Mouse (Mus musculus): ENCODE data around the gene Rerg. TPM values are rescaled to one million over a fixed set of nuclear protein-coding genes. Genes with fewer than 3 reads are reported as not detected.

Rerg gene
- polyA plus RNA-seq, 1 experiment from 2014 or later = 2.5 TPM

DNA sequence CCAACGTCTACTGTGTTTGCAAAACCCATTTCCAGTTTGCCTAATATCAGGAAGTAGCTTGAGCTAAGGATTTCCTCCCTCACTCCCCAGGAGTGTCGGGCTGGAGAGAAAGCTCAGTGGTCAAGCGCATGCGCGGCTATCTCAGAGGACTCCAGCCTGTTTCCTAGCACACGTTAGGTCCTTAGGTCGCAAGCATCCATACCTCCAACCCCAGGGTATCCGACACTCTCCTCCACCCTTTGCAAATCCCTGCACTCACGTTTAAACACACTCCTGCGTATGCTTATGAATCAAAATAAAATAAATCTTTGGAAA is 25.8 kb downstream of the Rerg start:
- peak overlapping the region; percentile 3; the same call in 1 of the 2 replicates for H3K27ac ChIP-seq
- ATAC-seq (ENCODE audit: low read depth) (no peak), DNase-seq (no peak)
- no peak overlapping the region for H3K9ac ChIP-seq
- H3K27me3 ChIP-seq = no peaks in the 10 kb centered on the region
- 53% methylated on average over 10 of the region's 10 CpGs for WGBS (ENCODE audit: insufficient replicate concordance)
- no peak overlapping the region for H3K4me2 ChIP-seq
- no peaks in the 10 kb centered on the region for H3K36me3 ChIP-seq
- no peaks in the 10 kb centered on the region for H3K9me3 ChIP-seq (replicated peaks)
- 0 out of 2 replicates have a peak, but pooled peaks cover 3% of the 10 kb centered on the region for H3K4me1 ChIP-seq (replicated peaks)
- no peak overlapping the region for H3K4me3 ChIP-seq (replicated peaks)

DNA sequence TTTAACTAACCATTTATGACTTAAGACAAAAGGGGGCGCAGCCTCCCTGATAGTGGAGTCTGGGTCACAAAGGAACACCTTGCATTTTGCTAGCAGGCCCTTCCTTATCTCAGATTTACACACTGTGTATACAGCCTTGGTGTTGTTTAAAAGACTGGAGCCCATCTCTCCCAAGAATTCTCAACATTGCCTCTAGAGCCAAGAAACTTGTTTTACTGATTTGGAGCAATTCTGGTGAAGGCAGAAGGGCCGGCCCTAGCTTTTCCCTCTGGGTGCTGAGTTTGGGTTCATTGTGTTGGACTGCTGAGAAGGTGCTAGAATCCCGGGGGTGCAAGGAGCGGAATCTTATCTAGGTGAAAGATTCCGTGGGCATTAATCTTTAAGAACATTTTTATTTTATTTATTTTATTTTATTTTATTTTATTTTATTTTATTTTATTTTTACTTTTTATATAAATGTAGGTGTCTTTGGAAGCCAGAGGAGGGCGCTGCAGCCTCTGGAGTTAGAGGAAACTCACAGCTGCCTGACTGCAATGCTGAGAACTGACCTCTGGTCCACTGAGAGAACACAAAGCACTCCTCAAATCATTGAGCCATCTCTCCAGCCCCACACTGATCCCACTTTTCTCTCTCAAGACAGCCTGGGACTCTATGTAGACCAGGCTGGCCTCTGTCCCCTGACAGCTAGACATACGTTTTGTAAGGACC is 26.3 kb downstream of the Rerg start:
- 0 out of 2 replicates have a peak overlapping the region, but pooled peaks have one; percentile 3 for H3K27ac ChIP-seq
- no peak for DNase-seq

DNA sequence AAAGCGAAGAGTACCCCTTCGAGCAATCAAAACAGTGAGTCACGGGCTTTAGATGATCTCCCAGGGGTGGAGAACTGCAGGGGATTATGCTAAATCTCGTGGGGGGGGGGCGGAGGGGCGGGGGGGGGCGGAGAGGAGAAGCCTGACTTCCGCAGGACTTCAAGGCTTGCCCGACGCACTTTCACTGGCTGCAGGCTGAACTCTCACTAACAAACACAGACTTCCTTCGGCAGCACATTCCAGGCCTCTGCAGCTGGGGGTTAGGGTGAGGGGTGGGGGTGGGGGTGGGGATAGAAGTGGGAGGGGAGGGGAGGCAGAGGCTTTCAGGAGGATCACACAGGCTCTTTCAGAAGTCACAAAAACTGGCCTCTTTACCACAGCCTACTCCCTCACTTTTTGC is 27.5 kb downstream of the Rerg start:
- H3K4me3 ChIP-seq (replicated peaks) = no peak overlapping the region
- no peaks in the 10 kb centered on the region for H3K9me3 ChIP-seq (replicated peaks)
- H3K4me1 ChIP-seq (replicated peaks) = peaks cover 6% of the 10 kb centered on the region; the same call in 1 of the 2 replicates
- no peak overlapping the region for H3K4me2 ChIP-seq
- H3K9ac ChIP-seq = no peak overlapping the region
- H3K27me3 ChIP-seq = no peaks in the 10 kb centered on the region
- H3K27ac ChIP-seq = no peak overlapping the region; the same call in 1 of the 2 replicates
- WGBS (ENCODE audit: insufficient replicate concordance) = 1% methylated on average over 11 of the region's 11 CpGs
- DNase-seq (no peak), ATAC-seq (ENCODE audit: low read depth) (no peak)
- H3K36me3 ChIP-seq = no peaks in the 10 kb centered on the region

More for the DNA sequence above, 26.3 kb downstream of the Rerg start:
- no peak overlapping the region for H3K4me3 ChIP-seq (replicated peaks)
- no peaks in the 10 kb centered on the region for H3K36me3 ChIP-seq
- no peak for ATAC-seq (ENCODE audit: low read depth)
- H3K9ac ChIP-seq = no peak overlapping the region
- no peaks in the 10 kb centered on the region for H3K9me3 ChIP-seq (replicated peaks)
- 0 out of 2 replicates have a peak, but pooled peaks cover 5% of the 10 kb centered on the region for H3K4me1 ChIP-seq (replicated peaks)
- 50% methylated on average over 7 of the region's 7 CpGs for WGBS (ENCODE audit: insufficient replicate concordance)
- no peak overlapping the region for H3K4me2 ChIP-seq
- H3K27me3 ChIP-seq = no peaks in the 10 kb centered on the region

DNA sequence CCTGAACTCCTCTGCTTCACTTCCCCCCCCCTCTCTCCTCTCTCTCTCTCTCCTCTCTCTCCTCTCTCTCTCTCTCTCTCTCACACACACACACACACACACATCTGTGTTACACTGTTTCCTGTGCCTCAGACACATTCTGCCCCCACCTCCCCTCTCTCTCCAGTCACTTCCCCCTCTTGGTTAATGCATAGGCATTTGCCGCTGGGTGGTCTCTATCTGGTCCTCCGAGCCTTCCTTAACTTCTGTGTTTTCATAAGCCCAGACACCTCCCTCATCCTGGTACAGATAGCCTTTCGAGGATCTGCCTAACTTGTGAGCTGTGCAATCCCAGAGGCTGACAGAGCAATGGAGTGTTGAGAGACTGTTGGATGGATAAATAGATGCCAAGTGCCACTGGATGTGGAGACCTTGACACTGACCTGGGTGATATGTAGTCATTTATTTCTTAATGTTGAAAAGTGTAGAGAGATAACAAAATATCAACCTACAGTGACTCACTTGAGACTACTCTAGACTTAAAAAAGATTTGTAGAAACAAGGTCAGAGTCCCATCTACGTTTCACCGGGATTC is 29.0 kb downstream of the Rerg start:
- no peaks in the 10 kb centered on the region for H3K27me3 ChIP-seq
- H3K27ac ChIP-seq = no peak overlapping the region
- DNase-seq = no peak
- H3K4me2 ChIP-seq = no peak overlapping the region
- 32% methylated on average over 5 of the region's 5 CpGs for WGBS (ENCODE audit: insufficient replicate concordance)
- no peak overlapping the region for H3K4me3 ChIP-seq (replicated peaks)
- peaks cover 6% of the 10 kb centered on the region; the same call in 1 of the 2 replicates for H3K4me1 ChIP-seq (replicated peaks)
- H3K36me3 ChIP-seq = no peaks in the 10 kb centered on the region
- H3K9me3 ChIP-seq (replicated peaks) = no peaks in the 10 kb centered on the region
- H3K9ac ChIP-seq = no peak overlapping the region
- no peak for ATAC-seq (ENCODE audit: low read depth)

DNA sequence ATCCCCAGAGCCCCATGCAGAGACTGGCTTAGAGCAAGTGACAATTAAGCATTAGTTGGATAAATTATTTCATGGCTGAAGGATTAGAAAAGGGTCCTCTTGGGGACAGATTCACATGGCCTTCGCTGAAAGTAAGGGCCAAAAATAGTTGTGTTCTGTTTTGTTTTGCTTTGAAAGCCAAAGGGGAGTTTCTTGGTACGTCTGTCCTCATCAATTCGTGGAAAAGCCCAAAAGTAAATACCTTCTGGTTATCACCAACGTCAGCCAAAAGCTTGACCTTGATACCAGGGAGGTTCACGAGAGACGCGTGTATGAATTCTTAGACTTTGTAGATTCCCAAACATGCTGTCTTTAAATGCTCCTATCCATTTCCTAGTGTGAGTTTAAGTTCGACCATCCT is 31.5 kb downstream of the Rerg start:
- no peak overlapping the region for H3K27ac ChIP-seq
- WGBS (ENCODE audit: insufficient replicate concordance) = 52% methylated on average over 8 of the region's 8 CpGs
- ATAC-seq (ENCODE audit: low read depth) = no peak

DNA sequence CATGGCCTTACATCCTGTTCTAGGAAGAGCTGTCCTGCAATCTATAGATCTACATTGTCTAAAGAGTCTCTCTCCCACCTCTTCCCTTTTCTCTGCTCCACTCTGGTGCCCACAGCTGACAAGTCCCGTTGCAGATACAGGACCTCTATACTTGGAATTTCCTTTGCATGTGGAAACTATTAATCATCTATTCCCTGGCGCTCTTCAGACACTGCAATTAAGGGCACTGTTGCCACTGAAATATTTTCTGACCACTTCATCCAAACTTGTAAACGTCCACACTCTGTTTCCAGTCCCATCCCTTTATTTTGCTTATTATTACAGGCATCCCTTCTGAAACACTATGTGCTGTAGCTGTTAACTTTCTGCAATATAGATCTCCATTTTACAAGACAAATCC is 31.9 kb downstream of the Rerg start:
- no peak overlapping the region for H3K9ac ChIP-seq

More for the DNA sequence above, 31.5 kb downstream of the Rerg start:
- peaks cover 6% of the 10 kb centered on the region; the same call in 1 of the 2 replicates for H3K4me1 ChIP-seq (replicated peaks)
- no peak for DNase-seq
- no peaks in the 10 kb centered on the region for H3K36me3 ChIP-seq
- no peaks in the 10 kb centered on the region for H3K27me3 ChIP-seq
- H3K4me2 ChIP-seq = no peak overlapping the region
- no peak overlapping the region for H3K9ac ChIP-seq
- H3K9me3 ChIP-seq (replicated peaks) = no peaks in the 10 kb centered on the region
- H3K4me3 ChIP-seq (replicated peaks) = no peak overlapping the region

DNA sequence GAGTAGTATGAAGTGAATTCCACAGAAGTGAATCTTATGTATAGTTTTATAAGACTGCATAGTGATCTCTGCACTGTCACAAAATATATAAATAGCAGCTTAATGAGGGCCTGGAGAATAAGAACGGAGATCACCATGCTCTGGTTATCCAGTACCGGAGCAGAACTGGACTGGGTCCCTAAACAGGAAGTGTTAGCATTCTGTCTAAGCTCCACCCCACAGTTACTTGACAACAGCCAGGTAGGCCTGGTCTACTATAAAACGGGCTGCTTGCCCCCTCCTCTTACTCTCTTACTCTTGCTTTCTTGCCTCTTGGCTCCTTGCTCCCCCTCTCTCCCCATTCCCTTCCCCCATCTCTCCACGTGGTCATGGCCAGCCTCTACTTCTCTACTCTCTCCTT is 33.9 kb downstream of the Rerg start:
- no peak overlapping the region for H3K9ac ChIP-seq
- no peak overlapping the region for H3K4me3 ChIP-seq (replicated peaks)
- 56% methylated on average over 4 of the region's 4 CpGs for WGBS (ENCODE audit: insufficient replicate concordance)

More for the DNA sequence above, 31.9 kb downstream of the Rerg start:
- 34% methylated on average over 3 of the region's 3 CpGs for WGBS (ENCODE audit: insufficient replicate concordance)
- Histone ChIP-seq H3K27me3 (no peaks in the 10 kb centered on the region), H3K4me3 (replicated peaks) (no peak overlapping the region), H3K4me1 (replicated peaks) (peaks cover 6% of the 10 kb centered on the region; the same call in 1 of the 2 replicates), H3K27ac (no peak overlapping the region), H3K4me2 (no peak overlapping the region), H3K9me3 (replicated peaks) (no peaks in the 10 kb centered on the region), H3K36me3 (no peaks in the 10 kb centered on the region)
- DNase-seq = no peak
- ATAC-seq (ENCODE audit: low read depth) = no peak

DNA sequence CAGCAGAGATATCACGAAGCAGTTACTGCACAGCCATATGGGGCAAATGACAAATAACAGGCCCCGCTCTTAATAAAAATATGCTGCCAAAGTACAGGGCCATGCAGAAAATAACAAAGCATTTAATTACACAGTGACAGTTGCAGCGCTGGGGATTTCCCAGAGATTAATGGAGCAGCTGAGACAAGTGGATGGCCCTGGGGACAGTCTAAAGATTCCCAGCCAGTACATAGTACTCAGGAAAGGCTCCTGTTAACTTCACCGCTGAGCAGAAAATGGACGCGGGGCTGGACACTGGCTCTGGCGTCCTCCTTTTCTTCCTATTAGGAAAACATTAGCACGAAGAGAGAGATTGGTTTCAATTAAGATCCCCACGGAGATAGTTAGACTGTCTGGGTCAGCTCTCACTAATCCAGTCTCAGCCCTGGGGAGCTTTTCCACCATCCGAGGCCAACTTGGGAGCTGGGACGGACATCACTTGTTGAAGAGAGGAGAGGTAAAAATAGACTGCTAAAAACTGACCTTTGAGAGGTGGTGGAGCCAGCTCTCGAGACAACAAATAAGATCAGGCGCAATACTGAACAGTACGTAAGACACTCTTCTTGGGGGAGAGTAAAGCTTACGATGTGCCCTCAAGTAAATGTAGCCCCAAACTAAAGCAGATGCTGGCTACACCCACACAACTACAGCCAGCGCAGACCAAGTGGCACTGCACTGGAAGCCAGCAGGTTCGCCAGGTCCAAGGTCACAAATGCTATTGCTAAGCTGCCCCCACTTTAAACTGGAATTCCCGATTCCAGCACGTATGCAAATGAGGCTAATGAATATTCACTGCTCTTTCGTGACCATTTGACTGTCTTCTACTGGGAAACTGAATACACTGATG is 34.5 kb downstream of the Rerg start:
- no peaks in the 10 kb centered on the region for H3K27me3 ChIP-seq
- no peaks in the 10 kb centered on the region for H3K36me3 ChIP-seq
- DNase-seq (no peak), ATAC-seq (ENCODE audit: low read depth) (no peak)
- H3K4me1 ChIP-seq (replicated peaks) = peaks cover 3% of the 10 kb centered on the region; the same call in 1 of the 2 replicates
- no peak overlapping the region for H3K4me3 ChIP-seq (replicated peaks)
- no peaks in the 10 kb centered on the region for H3K9me3 ChIP-seq (replicated peaks)
- 65% methylated on average over 20 of the region's 20 CpGs for WGBS (ENCODE audit: insufficient replicate concordance)
- no peak overlapping the region for H3K4me2 ChIP-seq
- H3K27ac ChIP-seq = no peak overlapping the region
- H3K9ac ChIP-seq = no peak overlapping the region

More for the DNA sequence above, 33.9 kb downstream of the Rerg start:
- DNase-seq (no peak), ATAC-seq (ENCODE audit: low read depth) (no peak)
- Histone ChIP-seq H3K9me3 (replicated peaks) (no peaks in the 10 kb centered on the region), H3K36me3 (no peaks in the 10 kb centered on the region), H3K4me2 (no peak overlapping the region), H3K27me3 (no peaks in the 10 kb centered on the region), H3K4me1 (replicated peaks) (peaks cover 5% of the 10 kb centered on the region; the same call in 1 of the 2 replicates), H3K27ac (no peak overlapping the region)

DNA sequence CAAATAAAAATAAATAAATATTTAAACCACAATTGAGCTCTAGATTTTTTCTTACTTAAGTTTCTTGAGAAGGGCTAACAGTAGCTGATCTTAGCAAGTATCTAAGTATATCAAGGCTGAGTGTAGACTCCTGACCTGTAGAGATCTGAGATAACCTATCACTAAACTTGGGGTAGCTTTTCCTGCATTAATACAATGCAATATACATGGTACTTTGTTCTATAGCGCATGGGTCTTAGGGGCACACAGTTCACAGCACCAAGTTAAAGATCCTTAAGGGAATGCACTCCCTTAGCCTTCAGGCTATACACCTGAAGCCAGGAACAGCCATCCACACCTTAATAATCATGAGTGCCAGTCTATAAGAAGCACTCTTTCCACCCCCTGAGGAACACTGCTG is 38.5 kb downstream of the Rerg start:
- H3K27ac ChIP-seq = no peak overlapping the region
- no peak overlapping the region for H3K4me3 ChIP-seq (replicated peaks)
- H3K4me2 ChIP-seq = no peak overlapping the region
- H3K27me3 ChIP-seq = no peaks in the 10 kb centered on the region
- H3K4me1 ChIP-seq (replicated peaks) = no peaks in the 10 kb centered on the region
- DNase-seq (no peak), ATAC-seq (ENCODE audit: low read depth) (no peak)
- no peaks in the 10 kb centered on the region for H3K9me3 ChIP-seq (replicated peaks)
- 64% methylated on average over 1 of the region's 1 CpGs for WGBS (ENCODE audit: insufficient replicate concordance)
- no peak overlapping the region for H3K9ac ChIP-seq
- H3K36me3 ChIP-seq = no peaks in the 10 kb centered on the region

DNA sequence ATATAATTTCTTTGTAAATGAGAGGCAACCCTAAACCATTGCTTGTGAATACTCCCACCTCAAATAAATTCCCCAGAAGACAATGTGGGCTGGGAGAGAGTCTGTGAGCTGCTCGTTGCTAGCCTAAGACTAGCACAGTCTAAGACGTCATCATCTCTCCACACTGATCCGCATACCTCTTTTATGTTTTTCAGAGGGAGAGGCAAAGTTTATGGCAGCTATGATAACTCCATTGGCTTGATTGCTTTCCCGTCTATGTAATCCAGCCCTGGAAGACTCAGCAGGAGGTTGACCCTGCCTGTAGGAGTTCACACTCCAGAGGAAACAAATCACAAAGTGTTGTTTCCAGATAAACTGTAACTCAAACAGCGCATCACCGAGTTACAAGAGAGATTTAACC is 38.9 kb downstream of the Rerg start:
- no peaks in the 10 kb centered on the region for H3K36me3 ChIP-seq
- H3K4me1 ChIP-seq (replicated peaks) = no peaks in the 10 kb centered on the region
- H3K9ac ChIP-seq = no peak overlapping the region
- H3K9me3 ChIP-seq (replicated peaks) = no peaks in the 10 kb centered on the region
- H3K27ac ChIP-seq = no peak overlapping the region
- H3K4me2 ChIP-seq = no peak overlapping the region
- 43% methylated on average over 6 of the region's 6 CpGs for WGBS (ENCODE audit: insufficient replicate concordance)
- H3K27me3 ChIP-seq = no peaks in the 10 kb centered on the region
- ATAC-seq (ENCODE audit: low read depth) (no peak), DNase-seq (no peak)
- H3K4me3 ChIP-seq (replicated peaks) = no peak overlapping the region

DNA sequence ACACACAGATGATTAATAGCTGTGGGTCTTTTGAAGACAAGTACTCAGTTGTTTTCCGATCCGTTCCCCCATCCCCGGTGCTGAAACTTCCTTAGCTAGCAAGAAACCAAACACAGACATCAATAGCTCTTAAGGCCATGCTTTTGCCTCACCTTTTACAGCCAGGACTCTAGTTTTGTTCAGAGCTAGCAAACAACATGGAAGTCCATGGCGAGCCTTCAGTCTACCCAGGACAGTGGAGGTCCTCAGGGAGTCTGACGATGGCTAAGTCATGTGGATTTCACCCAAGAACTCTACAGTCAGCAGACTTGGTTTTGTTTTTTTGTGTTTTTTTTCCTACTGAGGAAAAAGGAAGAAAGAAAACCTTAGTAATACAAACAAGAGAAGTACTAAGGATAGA is 43.4 kb downstream of the Rerg start:
- DNase-seq = no peak
- H3K4me2 ChIP-seq = no peak overlapping the region
- H3K4me3 ChIP-seq (replicated peaks) = no peak overlapping the region
- no peak for ATAC-seq (ENCODE audit: low read depth)
- H3K36me3 ChIP-seq = no peaks in the 10 kb centered on the region
- H3K4me1 ChIP-seq (replicated peaks) = no peaks in the 10 kb centered on the region
- H3K27ac ChIP-seq = no peak overlapping the region
- H3K27me3 ChIP-seq = no peaks in the 10 kb centered on the region
- no peaks in the 10 kb centered on the region for H3K9me3 ChIP-seq (replicated peaks)
- WGBS (ENCODE audit: insufficient replicate concordance) = 58% methylated on average over 5 of the region's 5 CpGs
- no peak overlapping the region for H3K9ac ChIP-seq
